Mouse (Mus musculus) neural tube, embryonic 15.5 days (tissue): Measurements from ENCODE around the gene Nyx. TPM values are rescaled to one million over a fixed set of nuclear protein-coding genes. Genes with fewer than 3 reads are reported as not detected.

Source experiments
- ATAC-seq: fragments of 200-750 bp; cut with Nextera tagmentation; 2 replicates; pipeline ENCODE4 v1.8.0; 2017; ENCODE audit warnings: mild to moderate bottlenecking, moderate TSS enrichment, moderate library complexity; ENCODE audit not compliant: low FRiP score
- H3K27ac ChIP-seq: fragments of 300-500 bp; sonication (generic); replicated peaks from 2 replicates; pipeline ENCODE4 v1.5.1; 2015; ENCODE audit warnings: mild to moderate bottlenecking, inconsistent platforms
- H3K27me3 ChIP-seq: fragments of 300-500 bp; sonication (generic); replicated peaks from 2 replicates; pipeline ENCODE4 v1.6.1; 2015; ENCODE audit warnings: inconsistent platforms
- H3K36me3 ChIP-seq: fragments of 300-500 bp; sonication (generic); 2 replicates; pipeline ENCODE4 v1.6.1; 2015; ENCODE audit warnings: inconsistent platforms
- H3K4me1 ChIP-seq: fragments of 300-500 bp; sonication (generic); 2 replicates; pipeline ENCODE4 v1.6.1; 2015; ENCODE audit warnings: inconsistent platforms
- H3K4me2 ChIP-seq: fragments of 300-500 bp; sonication (generic); 2 replicates; pipeline ENCODE4 v1.6.1; 2015; ENCODE audit warnings: inconsistent platforms, mild to moderate bottlenecking, moderate library complexity
- H3K4me3 ChIP-seq: fragments of 300-500 bp; sonication (generic); replicated peaks from 2 replicates; pipeline ENCODE4 v1.5.1; 2015; ENCODE audit warnings: mild to moderate bottlenecking, inconsistent platforms
- H3K9ac ChIP-seq: fragments of 300-500 bp; sonication (generic); replicated peaks from 2 replicates; pipeline ENCODE4 v1.6.1; 2015; ENCODE audit warnings: mild to moderate bottlenecking, inconsistent platforms
- H3K9me3 ChIP-seq: fragments of 300-500 bp; sonication (generic); replicated peaks from 2 replicates; pipeline ENCODE4 v1.6.1; 2016; ENCODE audit warnings: inconsistent platforms
- WGBS: fragments of 180-500 bp; shearing (Covaris S2); methylation state at CpG from one replicate; pipeline ENCODE4 v1.1.7; 2015; ENCODE audit warnings: mixed read lengths; 5-methylcytosine and 5-hydroxymethylcytosine counted together
- polyA plus RNA-seq: library from polyadenylated mRNA; unstranded; fragments of >200 nt; fragmentation: Nextera tagmentation; extraction: Ambion mirVana; gene quantifications from 2 replicates; pipeline ENCODE4 v1.2.1, GENCODE M21; 2015

The Nyx gene
- polyA plus RNA-seq, 1 experiment from 2014 or later, result 0.27 TPM

- WGBS, result 70% methylated on average over 3 of the region's 3 CpGs
- Histone ChIP-seq H3K36me3 (no peaks in the 10 kb centered on the region), H3K27me3 (no peaks in the 10 kb centered on the region), H3K9me3 (no peaks in the 10 kb centered on the region), H3K9ac (no peak overlapping the region), H3K4me1 (no peaks in the 10 kb centered on the region), H3K4me2 (no peak overlapping the region), H3K4me3 (no peak overlapping the region), H3K27ac (no peak overlapping the region)
- no peak for ATAC-seq
Measured at GRCm38 (mm10) chrX:13471925-13472324, 6.0 kb downstream of the Nyx start.

- Histone ChIP-seq H3K9ac (no peak overlapping the region), H3K9me3 (no peaks in the 10 kb centered on the region), H3K27ac (no peak overlapping the region), H3K4me1 (no peaks in the 10 kb centered on the region), H3K4me2 (no peak overlapping the region), H3K27me3 (no peaks in the 10 kb centered on the region), H3K36me3 (no peaks in the 10 kb centered on the region), H3K4me3 (no peak overlapping the region)
- 87% methylated on average over 4 of the region's 4 CpGs for WGBS
- ATAC-seq, result no peak
Measured at GRCm38 (mm10) chrX:13472751-13473225, 6.9 kb downstream of the Nyx start.

DNA sequence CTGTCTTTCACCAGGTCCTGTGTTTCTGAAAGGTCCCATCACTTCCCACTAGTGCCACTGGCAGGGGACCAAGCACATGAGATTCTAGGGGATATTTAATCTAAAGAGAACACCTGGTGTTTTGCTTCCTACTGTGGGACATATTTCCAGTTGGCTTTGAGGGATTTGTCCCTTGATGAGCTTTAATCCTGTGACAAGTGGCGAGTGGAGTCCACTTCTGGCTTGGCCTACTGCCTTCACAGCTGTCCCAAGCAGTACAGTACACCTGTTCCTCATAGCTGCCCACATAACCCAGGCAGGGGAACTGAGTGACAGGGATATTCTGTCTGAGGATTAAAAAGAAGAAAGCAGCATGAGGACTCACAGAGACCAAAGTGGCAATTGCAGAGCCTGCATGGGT, 9.5 kb downstream of the Nyx start:
- ATAC-seq, result no peak
- Histone ChIP-seq H3K4me1 (no peaks in the 10 kb centered on the region), H3K36me3 (no peaks in the 10 kb centered on the region), H3K27me3 (no peaks in the 10 kb centered on the region), H3K4me3 (no peak overlapping the region), H3K27ac (no peak overlapping the region), H3K4me2 (no peak overlapping the region), H3K9ac (no peak overlapping the region), H3K9me3 (no peaks in the 10 kb centered on the region)
- 83% methylated on average over 1 of the region's 1 CpGs for WGBS

- H3K4me1 ChIP-seq, result no peaks in the 10 kb centered on the region
- no peak overlapping the region for H3K27ac ChIP-seq
- no peak overlapping the region for H3K9ac ChIP-seq
- WGBS, result 59% methylated on average over 2 of the region's 2 CpGs
- no peak overlapping the region for H3K4me3 ChIP-seq
- no peaks in the 10 kb centered on the region for H3K27me3 ChIP-seq
- no peak for ATAC-seq
- no peaks in the 10 kb centered on the region for H3K36me3 ChIP-seq
- H3K9me3 ChIP-seq, result no peaks in the 10 kb centered on the region
- H3K4me2 ChIP-seq, result no peak overlapping the region
Measured at GRCm38 (mm10) chrX:13477596-13477995, 11.7 kb downstream of the Nyx start.

- Histone ChIP-seq H3K36me3 (no peaks in the 10 kb centered on the region), H3K9ac (no peak overlapping the region), H3K9me3 (no peaks in the 10 kb centered on the region), H3K27me3 (no peaks in the 10 kb centered on the region), H3K4me2 (no peak overlapping the region), H3K4me1 (no peaks in the 10 kb centered on the region), H3K27ac (no peak overlapping the region), H3K4me3 (no peak overlapping the region)
- no peak for ATAC-seq
- WGBS, result 75% methylated on average over 5 of the region's 5 CpGs
Measured at GRCm38 (mm10) chrX:13478298-13478697, 12.4 kb downstream of the Nyx start.

- Histone ChIP-seq H3K4me2 (no peak overlapping the region), H3K4me1 (no peaks in the 10 kb centered on the region), H3K27me3 (no peaks in the 10 kb centered on the region), H3K9ac (no peak overlapping the region), H3K36me3 (no peaks in the 10 kb centered on the region), H3K27ac (no peak overlapping the region), H3K4me3 (no peak overlapping the region), H3K9me3 (no peaks in the 10 kb centered on the region)
- ATAC-seq, result no peak
Measured at GRCm38 (mm10) chrX:13479570-13479969, 13.7 kb downstream of the Nyx start.

DNA sequence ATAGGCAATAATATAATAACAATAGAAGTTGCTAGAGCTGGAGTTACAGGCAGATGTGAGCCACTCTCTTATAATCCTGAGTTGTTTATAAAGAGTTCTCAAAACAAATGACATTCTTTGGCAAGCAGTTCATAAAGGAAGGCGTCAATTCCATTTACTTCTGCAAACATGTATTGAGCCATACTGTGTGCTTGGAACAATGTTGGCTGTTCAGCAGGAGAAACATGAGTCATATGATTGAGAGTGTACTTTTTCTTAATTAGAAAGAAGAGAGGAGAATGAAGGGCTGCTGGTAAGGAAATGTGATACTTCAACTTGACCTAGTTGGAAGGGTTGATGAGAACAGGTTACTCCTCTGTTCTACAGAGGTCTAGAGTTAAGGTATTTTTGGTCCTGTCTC, 16.7 kb downstream of the Nyx start:
- no peaks in the 10 kb centered on the region for H3K9me3 ChIP-seq
- no peak overlapping the region for H3K9ac ChIP-seq
- no peaks in the 10 kb centered on the region for H3K4me1 ChIP-seq
- no peaks in the 10 kb centered on the region for H3K36me3 ChIP-seq
- no peak overlapping the region for H3K4me3 ChIP-seq
- no peak overlapping the region for H3K27ac ChIP-seq
- 0 out of 2 replicates have a peak, but pooled peaks cover 3% of the 10 kb centered on the region for H3K27me3 ChIP-seq
- no peak overlapping the region for H3K4me2 ChIP-seq
- ATAC-seq, result no peak
- 95% methylated on average over 1 of the region's 1 CpGs for WGBS

GRCm38 (mm10) chrX:13484447-13484846, 18.5 kb downstream of the Nyx start:
- H3K4me2 ChIP-seq, result no peak overlapping the region
- H3K27ac ChIP-seq, result no peak overlapping the region
- ATAC-seq, result no peak
- H3K4me3 ChIP-seq, result no peak overlapping the region
- no peak overlapping the region for H3K9ac ChIP-seq
- H3K4me1 ChIP-seq, result no peaks in the 10 kb centered on the region
- 0 out of 2 replicates have a peak, but pooled peaks cover 3% of the 10 kb centered on the region for H3K27me3 ChIP-seq
- no peaks in the 10 kb centered on the region for H3K36me3 ChIP-seq
- no peaks in the 10 kb centered on the region for H3K9me3 ChIP-seq

- no peaks in the 10 kb centered on the region for H3K36me3 ChIP-seq
- H3K9me3 ChIP-seq, result no peaks in the 10 kb centered on the region
- no peak overlapping the region for H3K9ac ChIP-seq
- no peak overlapping the region for H3K4me3 ChIP-seq
- ATAC-seq, result no peak
- WGBS, result 66% methylated on average over 3 of the region's 3 CpGs
- H3K4me1 ChIP-seq, result no peaks in the 10 kb centered on the region
- H3K27me3 ChIP-seq, result 0 out of 2 replicates have a peak, but pooled peaks cover 3% of the 10 kb centered on the region
- H3K4me2 ChIP-seq, result no peak overlapping the region
- H3K27ac ChIP-seq, result no peak overlapping the region
Measured at GRCm38 (mm10) chrX:13489001-13489400, 23.1 kb downstream of the Nyx start.

- Histone ChIP-seq H3K27ac (no peak overlapping the region), H3K27me3 (0 out of 2 replicates have a peak, but pooled peaks cover 3% of the 10 kb centered on the region), H3K4me1 (no peaks in the 10 kb centered on the region), H3K36me3 (no peaks in the 10 kb centered on the region), H3K9me3 (no peaks in the 10 kb centered on the region), H3K4me2 (no peak overlapping the region), H3K4me3 (no peak overlapping the region), H3K9ac (no peak overlapping the region)
- no peak for ATAC-seq
- 94% methylated on average over 1 of the region's 1 CpGs for whole genome bisulfite sequencing
Measured at GRCm38 (mm10) chrX:13489761-13490160, 23.9 kb downstream of the Nyx start.

DNA sequence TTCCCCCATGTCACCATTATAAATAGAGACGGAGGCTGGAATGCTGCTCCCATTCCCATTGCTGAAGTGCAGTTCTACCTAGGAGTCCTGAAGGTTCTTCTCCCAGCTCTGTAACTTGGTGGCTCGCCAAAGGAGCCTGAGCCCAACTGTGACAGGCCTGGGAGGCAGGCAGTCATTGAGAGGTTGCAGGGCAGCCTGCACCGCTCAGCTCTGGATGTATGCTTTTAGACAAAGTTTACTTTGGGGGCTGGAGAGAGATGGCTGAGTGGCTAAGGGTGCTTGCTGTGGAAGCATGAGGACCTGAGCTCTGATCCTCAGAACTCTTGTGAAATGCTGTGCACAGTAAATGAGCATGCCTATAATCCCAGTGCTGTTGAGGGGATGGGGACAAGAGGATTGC, 25.0 kb downstream of the Nyx start:
- no peaks in the 10 kb centered on the region for H3K36me3 ChIP-seq
- H3K4me2 ChIP-seq, result no peak overlapping the region
- no peak overlapping the region for H3K27ac ChIP-seq
- no peaks in the 10 kb centered on the region for H3K4me1 ChIP-seq
- no peak overlapping the region for H3K9ac ChIP-seq
- no peak for ATAC-seq
- H3K27me3 ChIP-seq, result 0 out of 2 replicates have a peak, but pooled peaks cover 5% of the 10 kb centered on the region
- H3K9me3 ChIP-seq, result no peaks in the 10 kb centered on the region
- no peak overlapping the region for H3K4me3 ChIP-seq
- 79% methylated on average over 3 of the region's 3 CpGs for WGBS

DNA sequence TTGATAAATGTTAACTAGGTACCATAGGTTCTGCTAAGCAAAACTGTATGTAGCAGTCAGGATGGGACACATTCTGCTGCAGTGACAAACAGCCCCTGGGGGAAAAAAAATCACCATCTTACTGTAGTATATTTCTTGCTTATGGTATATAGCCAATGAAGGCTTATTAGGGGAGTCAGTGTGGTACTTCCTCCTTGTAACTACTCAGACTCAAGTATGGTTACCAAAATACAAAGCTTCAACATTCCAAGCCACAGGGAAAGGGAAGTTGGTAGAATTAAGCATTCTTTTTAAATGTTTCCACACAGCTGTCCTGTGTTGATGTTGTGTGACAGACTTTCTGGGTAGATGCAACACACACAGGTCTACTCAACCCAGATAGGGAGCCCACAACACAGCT, 27.0 kb downstream of the Nyx start:
- Histone ChIP-seq H3K27me3 (0 out of 2 replicates have a peak, but pooled peaks cover 2% of the 10 kb centered on the region), H3K4me3 (no peak overlapping the region), H3K4me2 (no peak overlapping the region), H3K9me3 (no peaks in the 10 kb centered on the region), H3K36me3 (no peaks in the 10 kb centered on the region), H3K27ac (no peak overlapping the region), H3K9ac (no peak overlapping the region), H3K4me1 (no peaks in the 10 kb centered on the region)
- no peak for ATAC-seq
